Mouse (Mus musculus) heart, adult 2 months (tissue): Measurements from ENCODE around the gene Plk4.
"Not testable (repeated sequence)": the region's sequence is repeated elsewhere in the genome, so short reads cannot be mapped to it uniquely, and the experiment has no call there.

Source experiments
- CTCF ChIP-seq: fragments of 200-600 bp; IDR thresholded peaks from 2 replicates; pipeline ENCODE4 v1.8.1; 2022; ENCODE audit warnings: antibody characterized with exemption, mild to moderate bottlenecking, moderate library complexity
- POLR2A ChIP-seq: fragments of 200-500 bp; IDR thresholded peaks from 2 replicates; pipeline ENCODE4 v1.6.1; 2011; ENCODE audit warnings: mild to moderate bottlenecking, low read depth, low read length, control low read depth; ENCODE audit not compliant: insufficient read depth

GRCm38 (mm10) chr3:40847018-40847417 lies 47.2 kb downstream of the Plk4 start:
- TF ChIP-seq POLR2A, result not testable (repeated sequence)
- peak; percentile 31 for TF ChIP-seq CTCF
